Mouse (Mus musculus) hindbrain, embryonic 10.5 days (tissue): ENCODE data around the gene Exoc3l4. TPM values are rescaled to one million over a fixed set of nuclear protein-coding genes. Genes with fewer than 3 reads are reported as not detected.
A peak's percentile ranks its signal among the peaks of the same experiment; 100 is the strongest.

Experiments
- DNase-seq: peaks from one replicate; pipeline ENCODE4 v3.0.0-alpha.2; 2017; ENCODE audit warnings: low spot score
- H3K27ac ChIP-seq: fragments of 300-500 bp; sonication (generic); 2 replicates; pipeline ENCODE4 v1.5.1; 2016; ENCODE audit warnings: mild to moderate bottlenecking, moderate library complexity
- H3K27me3 ChIP-seq: fragments of 300-500 bp; sonication (generic); 2 replicates; pipeline ENCODE4 v1.6.1; 2016; ENCODE audit warnings: mild to moderate bottlenecking; ENCODE audit not compliant: poor library complexity, insufficient read depth, severe bottlenecking
- H3K36me3 ChIP-seq: fragments of 300-500 bp; sonication (generic); 2 replicates; pipeline ENCODE4 v1.6.1; 2016; ENCODE audit warnings: mild to moderate bottlenecking, moderate library complexity
- H3K4me1 ChIP-seq: fragments of 300-500 bp; sonication (generic); replicated peaks from 2 replicates; pipeline ENCODE4 v1.6.1; 2016; ENCODE audit warnings: mild to moderate bottlenecking
- H3K4me3 ChIP-seq: fragments of 300-500 bp; sonication (generic); 2 replicates; pipeline ENCODE4 v1.5.1; 2016; ENCODE audit warnings: mild to moderate bottlenecking, moderate library complexity
- H3K9me3 ChIP-seq: fragments of 300-500 bp; sonication (generic); 2 replicates; pipeline ENCODE4 v1.6.1; 2016; ENCODE audit warnings: mild to moderate bottlenecking, moderate library complexity
- WGBS: fragments of 180-500 bp; shearing (Covaris S2); methylation state at CpG from one replicate; pipeline ENCODE4 v1.1.7; 2016; 5-methylcytosine and 5-hydroxymethylcytosine counted together
- polyA plus RNA-seq: library from polyadenylated mRNA; unstranded; fragments of >200 nt; fragmentation: Nextera tagmentation; extraction: Ambion mirVana; gene quantifications from 2 replicates; pipeline ENCODE4 v1.2.1, GENCODE M21; 2016

Exoc3l4 gene
- polyA plus RNA-seq, 1 experiment from 2014 or later = 5.4 TPM

- H3K4me3 ChIP-seq = no peak overlapping the region
- H3K27ac ChIP-seq = no peak overlapping the region
- H3K9me3 ChIP-seq = no peaks in the 10 kb centered on the region
- H3K27me3 ChIP-seq = peaks cover 99% of the 10 kb centered on the region
- H3K36me3 ChIP-seq = no peaks in the 10 kb centered on the region
- 84% methylated on average over 7 of the region's 7 CpGs for WGBS
- no peak for DNase-seq
- H3K4me1 ChIP-seq = peaks cover 56% of the 10 kb centered on the region
Measured at GRCm38 (mm10) chr12:111451561-111451960, 34.7 kb downstream of the Exoc3l4 start.

GRCm38 (mm10) chr12:111454021-111454420 is 37.2 kb downstream of the Exoc3l4 start:
- no peak for DNase-seq
- H3K4me1 ChIP-seq = peaks cover 31% of the 10 kb centered on the region
- H3K27me3 ChIP-seq = peaks cover 94% of the 10 kb centered on the region
- no peaks in the 10 kb centered on the region for H3K9me3 ChIP-seq
- H3K4me3 ChIP-seq = no peak overlapping the region
- 40% methylated on average over 4 of the region's 4 CpGs for WGBS
- no peaks in the 10 kb centered on the region for H3K36me3 ChIP-seq
- H3K27ac ChIP-seq = no peak overlapping the region

- WGBS = 65% methylated on average over 10 of the region's 10 CpGs
- Histone ChIP-seq H3K27me3 (peaks cover 93% of the 10 kb centered on the region), H3K9me3 (no peaks in the 10 kb centered on the region)
Measured at GRCm38 (mm10) chr12:111454543-111455280, 37.9 kb downstream of the Exoc3l4 start.

GRCm38 (mm10) chr12:111455311-111455846 is 38.6 kb downstream of the Exoc3l4 start:
- H3K27ac ChIP-seq = no peak overlapping the region; the same call in 1 of the 2 replicates
- 77% methylated on average over 12 of the region's 12 CpGs for WGBS
- peaks cover 93% of the 10 kb centered on the region for H3K27me3 ChIP-seq

More at GRCm38 (mm10) chr12:111454543-111455280, 37.9 kb downstream of the Exoc3l4 start:
- Histone ChIP-seq H3K36me3 (no peaks in the 10 kb centered on the region), H3K4me3 (no peak overlapping the region), H3K27ac (no peak overlapping the region), H3K4me1 (peaks cover 24% of the 10 kb centered on the region)
- DNase-seq = no peak

GRCm38 (mm10) chr12:111455860-111456259 is 39.0 kb downstream of the Exoc3l4 start:
- Histone ChIP-seq H3K4me1 (peaks cover 13% of the 10 kb centered on the region), H3K36me3 (no peaks in the 10 kb centered on the region), H3K27me3 (peaks cover 92% of the 10 kb centered on the region), H3K27ac (peak overlapping the region; percentile 18; the same call in 1 of the 2 replicates), H3K9me3 (no peaks in the 10 kb centered on the region), H3K4me3 (no peak overlapping the region)
- no peak for DNase-seq
- 67% methylated on average over 8 of the region's 8 CpGs for WGBS

More at GRCm38 (mm10) chr12:111455311-111455846, 38.6 kb downstream of the Exoc3l4 start:
- no peaks in the 10 kb centered on the region for H3K36me3 ChIP-seq
- peaks cover 18% of the 10 kb centered on the region for H3K4me1 ChIP-seq
- H3K4me3 ChIP-seq = no peak overlapping the region
- no peak for DNase-seq
- H3K9me3 ChIP-seq = no peaks in the 10 kb centered on the region

- DNase-seq = no peak
- Histone ChIP-seq H3K4me1 (peaks cover 11% of the 10 kb centered on the region), H3K4me3 (no peak overlapping the region), H3K27ac (no peak overlapping the region), H3K27me3 (peaks cover 73% of the 10 kb centered on the region), H3K36me3 (no peaks in the 10 kb centered on the region), H3K9me3 (no peaks in the 10 kb centered on the region)
- WGBS = 74% methylated on average over 1 of the region's 1 CpGs
Measured at GRCm38 (mm10) chr12:111457742-111458141, 40.9 kb downstream of the Exoc3l4 start.

- WGBS = 86% methylated on average over 7 of the region's 7 CpGs
- DNase-seq = no peak
- H3K36me3 ChIP-seq = no peaks in the 10 kb centered on the region
- no peak overlapping the region for H3K4me3 ChIP-seq
- no peaks in the 10 kb centered on the region for H3K9me3 ChIP-seq
- H3K27me3 ChIP-seq = peaks cover 32% of the 10 kb centered on the region
- no peak overlapping the region for H3K27ac ChIP-seq
- peaks cover 16% of the 10 kb centered on the region for H3K4me1 ChIP-seq
Measured at GRCm38 (mm10) chr12:111463570-111463969, 46.8 kb downstream of the Exoc3l4 start.

GRCm38 (mm10) chr12:111466369-111466768 is 49.6 kb downstream of the Exoc3l4 start:
- no peak for DNase-seq
- no peaks in the 10 kb centered on the region for H3K9me3 ChIP-seq
- H3K27me3 ChIP-seq = peaks cover 24% of the 10 kb centered on the region; the same call in 1 of the 2 replicates
- H3K27ac ChIP-seq = no peak overlapping the region
- H3K4me3 ChIP-seq = no peak overlapping the region
- WGBS = 90% methylated on average over 3 of the region's 3 CpGs
- H3K4me1 ChIP-seq = peaks cover 19% of the 10 kb centered on the region
- H3K36me3 ChIP-seq = no peaks in the 10 kb centered on the region

- Histone ChIP-seq H3K4me1 (peaks cover 19% of the 10 kb centered on the region), H3K4me3 (no peak overlapping the region), H3K27ac (no peak overlapping the region; the same call in 1 of the 2 replicates), H3K36me3 (no peaks in the 10 kb centered on the region), H3K9me3 (no peaks in the 10 kb centered on the region), H3K27me3 (peaks cover 27% of the 10 kb centered on the region; the same call in 1 of the 2 replicates)
- no peak for DNase-seq
- 65% methylated on average over 7 of the region's 7 CpGs for WGBS
Measured at GRCm38 (mm10) chr12:111468206-111468605, 51.4 kb downstream of the Exoc3l4 start.

- peak; percentile 71 for DNase-seq
- Histone ChIP-seq H3K9me3 (no peaks in the 10 kb centered on the region), H3K27ac (no peak overlapping the region), H3K27me3 (peaks cover 19% of the 10 kb centered on the region; the same call in 1 of the 2 replicates), H3K4me1 (peaks cover 20% of the 10 kb centered on the region), H3K36me3 (no peaks in the 10 kb centered on the region), H3K4me3 (no peak overlapping the region)
- 5% methylated on average over 8 of the region's 8 CpGs for WGBS
Measured at GRCm38 (mm10) chr12:111469507-111469906, 52.7 kb downstream of the Exoc3l4 start.

- H3K27me3 ChIP-seq = peaks cover 19% of the 10 kb centered on the region; the same call in 1 of the 2 replicates
- WGBS = 63% methylated on average over 1 of the region's 1 CpGs
Measured at GRCm38 (mm10) chr12:111471119-111471518, 54.3 kb downstream of the Exoc3l4 start.

GRCm38 (mm10) chr12:111471721-111472120 is 54.9 kb downstream of the Exoc3l4 start:
- no peak overlapping the region for H3K27ac ChIP-seq
- DNase-seq = no peak
- H3K36me3 ChIP-seq = no peaks in the 10 kb centered on the region
- peaks cover 21% of the 10 kb centered on the region for H3K4me1 ChIP-seq
- H3K9me3 ChIP-seq = no peaks in the 10 kb centered on the region
- 85% methylated on average over 3 of the region's 3 CpGs for WGBS
- H3K27me3 ChIP-seq = peaks cover 19% of the 10 kb centered on the region; the same call in 1 of the 2 replicates
- H3K4me3 ChIP-seq = no peak overlapping the region

More at GRCm38 (mm10) chr12:111471119-111471518, 54.3 kb downstream of the Exoc3l4 start:
- no peak for DNase-seq
- Histone ChIP-seq H3K9me3 (no peaks in the 10 kb centered on the region), H3K36me3 (no peaks in the 10 kb centered on the region), H3K4me3 (no peak overlapping the region), H3K4me1 (peaks cover 21% of the 10 kb centered on the region), H3K27ac (no peak overlapping the region)

GRCm38 (mm10) chr12:111472886-111473285 is 56.1 kb downstream of the Exoc3l4 start:
- peaks cover 4% of the 10 kb centered on the region; the same call in 1 of the 2 replicates for H3K9me3 ChIP-seq
- 79% methylated on average over 5 of the region's 5 CpGs for WGBS
- H3K4me1 ChIP-seq = peaks cover 19% of the 10 kb centered on the region
- peaks cover 19% of the 10 kb centered on the region; the same call in 1 of the 2 replicates for H3K27me3 ChIP-seq
- H3K27ac ChIP-seq = no peak overlapping the region
- no peaks in the 10 kb centered on the region for H3K36me3 ChIP-seq
- no peak overlapping the region for H3K4me3 ChIP-seq
- no peak for DNase-seq
